Comparison of ENCODE assay signal across 7 mouse cellular contexts in the genomic region with DNA sequence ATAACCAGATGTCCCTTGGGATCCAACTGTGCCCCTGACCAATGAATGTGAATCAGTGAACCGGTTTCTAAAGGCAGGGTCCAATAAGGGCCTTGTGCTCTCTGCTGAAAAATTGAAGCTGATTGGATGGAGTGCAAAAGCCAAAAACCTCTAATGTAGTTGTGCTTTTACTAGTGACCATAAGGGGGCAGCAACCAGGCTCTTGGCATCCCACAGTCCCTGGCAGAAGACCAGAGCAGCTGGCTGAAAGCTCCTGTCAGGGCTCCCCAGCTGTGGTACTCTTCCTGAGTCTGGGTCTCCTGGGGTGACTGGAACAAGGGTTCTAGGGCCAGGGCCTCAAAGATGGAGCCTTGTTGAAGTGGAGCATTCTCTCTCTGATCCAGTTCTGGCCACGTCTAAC. TPM values are rescaled to one million over a fixed set of nuclear protein-coding genes. Genes with fewer than 3 reads are reported as not detected.
DNase-seq lines count a peak whose midpoint lies in the region; ATAC-seq lines count a peak whose summit lies in the region.

No protein-coding gene starts in this region.

- intact Hi-C loops in left cerebral cortex, postnatal 10 days (cut with DNase I) = no loop called here

- DNase-seq in adipocyte (ENCODE audit: low spot score) = peak; percentile 93
- peak; percentile 74 for DNase-seq in embryo, embryonic 10 days (ENCODE audit: low spot score)
- peak; percentile 92 for DNase-seq in gastrocnemius, postnatal 10 days
- DNase-seq in left cerebral cortex, postnatal 10 days (ENCODE audit: extremely low spot score in 1 of 2, low spot score in 2 of 2) = peak; percentile 79 to 91
- peak; percentile 75 for DNase-seq in right cerebral cortex, postnatal 14 days

- ATAC-seq in inflammation-experienced regulatory T-cells, adult 6 months = peak; percentile 53
- ATAC-seq in megakaryocyte-erythroid progenitor cell, adult 5-6 weeks (replicated peaks; ENCODE audit: low FRiP score, low TSS enrichment, poor library complexity, severe bottlenecking) = peak; percentile 53

RNA-seq across cellular contexts. Expression of gene Aurkaip1, which starts 2.8 kb away (rescaled TPM):
- total RNA-seq in gastrocnemius, postnatal 10 days (2021) = 10 to 100 TPM; 85.0 to 93.2 TPM
- polyA plus RNA-seq in inflammation-experienced regulatory T-cells, adult 6 months (2017; shearing (Covaris generic)) = 100 to 1,000 TPM; 206 to 219 (median 211) TPM
- 10 to 100 TPM; 81.6 to 82.6 TPM for total RNA-seq in left cerebral cortex, postnatal 10 days (2021)
- total RNA-seq in megakaryocyte-erythroid progenitor cell, adult 5-6 weeks (2014; fragmentation: Nextera tagmentation) = 108 and 182 TPM in 2 replicates
- total RNA-seq in megakaryocyte-erythroid progenitor cell, adult 5-6 weeks (2017) = 127 and 137 TPM in 2 replicates

RNA-seq across cellular contexts. Expression of gene Mxra8, which starts 5.6 kb away (rescaled TPM):
- total RNA-seq in gastrocnemius, postnatal 10 days (2021) = 100 to 1,000 TPM; 112 to 136 TPM
- polyA plus RNA-seq in inflammation-experienced regulatory T-cells, adult 6 months (2017; shearing (Covaris generic)) = 10 to 100 TPM in 2 of 3 experiments, under 1 TPM in 1; 0.69 to 18.3 (median 16.4) TPM
- 10 to 100 TPM; 10.6 to 14.1 TPM for total RNA-seq in left cerebral cortex, postnatal 10 days (2021)
- total RNA-seq in megakaryocyte-erythroid progenitor cell, adult 5-6 weeks (2014; fragmentation: Nextera tagmentation) = not detected in 2 replicates
- total RNA-seq in megakaryocyte-erythroid progenitor cell, adult 5-6 weeks (2017) = not detected in 2 replicates

RNA-seq across cellular contexts. Expression of gene Dvl1, which starts 13.4 kb away (rescaled TPM):
- total RNA-seq in gastrocnemius, postnatal 10 days (2021) = 10 to 100 TPM; 96.4 to 99.6 TPM
- polyA plus RNA-seq in inflammation-experienced regulatory T-cells, adult 6 months (2017; shearing (Covaris generic)) = 1 to 10 TPM; 2.0 to 3.8 (median 3.5) TPM
- total RNA-seq in left cerebral cortex, postnatal 10 days (2021) = 10 to 100 TPM; 70.6 to 74.2 TPM
- total RNA-seq in megakaryocyte-erythroid progenitor cell, adult 5-6 weeks (2014; fragmentation: Nextera tagmentation) = 24.2 and 49.5 TPM in 2 replicates
- 11.1 and 16.2 TPM in 2 replicates for total RNA-seq in megakaryocyte-erythroid progenitor cell, adult 5-6 weeks (2017)

RNA-seq across cellular contexts. Expression of gene Ccnl2, which starts 21.5 kb away (rescaled TPM):
- total RNA-seq in gastrocnemius, postnatal 10 days (2021) = 10 to 100 TPM; 31.0 to 47.8 TPM
- polyA plus RNA-seq in inflammation-experienced regulatory T-cells, adult 6 months (2017; shearing (Covaris generic)) = 100 to 1,000 TPM in 2 of 3 experiments, 10 to 100 TPM in 1; 83.8 to 128 (median 117) TPM
- 10 to 100 TPM; 68.7 to 71.2 TPM for total RNA-seq in left cerebral cortex, postnatal 10 days (2021)
- 108 and 141 TPM in 2 replicates for total RNA-seq in megakaryocyte-erythroid progenitor cell, adult 5-6 weeks (2014; fragmentation: Nextera tagmentation)
- total RNA-seq in megakaryocyte-erythroid progenitor cell, adult 5-6 weeks (2017) = 86.9 and 94.2 TPM in 2 replicates

RNA-seq across cellular contexts. Expression of gene Tas1r3, which starts 29.3 kb away (rescaled TPM):
- total RNA-seq in gastrocnemius, postnatal 10 days (2021) = under 1 TPM; 0.11 to 0.26 TPM
- under 1 TPM; 0.16 to 0.40 (median 0.30) TPM for polyA plus RNA-seq in inflammation-experienced regulatory T-cells, adult 6 months (2017; shearing (Covaris generic))
- total RNA-seq in left cerebral cortex, postnatal 10 days (2021) = under 1 TPM; 0.13 to 0.22 TPM
- total RNA-seq in megakaryocyte-erythroid progenitor cell, adult 5-6 weeks (2014; fragmentation: Nextera tagmentation) = 1.2 TPM in 1 of 2 replicates, not detected in the other
- 0.19 TPM in 1 of 2 replicates, not detected in the other for total RNA-seq in megakaryocyte-erythroid progenitor cell, adult 5-6 weeks (2017)

Comparison
In these comparisons a context has a peak if more than half of its experiments do, and no peak if none do; other contexts are left out.
1. Peak in every context shown above with its lines: DNase-seq and ATAC-seq.
2. RNA of gene Mxra8, which starts 5.6 kb away (total RNA-seq): 112 to 136 TPM in gastrocnemius, postnatal 10 days and 10.6 to 14.1 TPM in left cerebral cortex, postnatal 10 days; not detected in megakaryocyte-erythroid progenitor cell, adult 5-6 weeks; every median in the first group is over 10 times any median in the second.